Mouse (Mus musculus): Measurements from ENCODE around the gene Grm7. TPM values are rescaled to one million over a fixed set of nuclear protein-coding genes. Genes with fewer than 3 reads are reported as not detected.

Gene Grm7
- total and polyA plus RNA-seq, 2 experiments from 2014 or later, result 0.03 TPM; not detected in 1

- Histone ChIP-seq H3K9ac (replicated peaks; ENCODE audit: low read depth, low read length) (no peak overlapping the region), H3K4me2 (ENCODE audit: low read depth, low read length) (no peak overlapping the region), H3K27ac (ENCODE audit: low read depth) (no peak overlapping the region), H3K36me3 (replicated peaks; ENCODE audit: control insufficient read depth, insufficient read depth, low read length) (no peaks in the 10 kb centered on the region), H3K9me3 (replicated peaks; ENCODE audit: control insufficient read depth, low read length) (no peaks in the 10 kb centered on the region), H3K4me3 (ENCODE audit: low read depth, low read length) (no peak overlapping the region), H3K4me1 (ENCODE audit: control insufficient read depth, insufficient read depth) (no peaks in the 10 kb centered on the region), H3K27me3 (ENCODE audit: control insufficient read depth, insufficient read depth, low read length) (no peaks in the 10 kb centered on the region)
- no peak for TF ChIP-seq CTCF (IDR thresholded peaks at IDR 0.05; ENCODE audit: low read depth)
- TF ChIP-seq EP300 (IDR thresholded peaks at IDR 0.05; ENCODE audit: low read depth), result no peak
- DNase-seq (ENCODE audit: low spot score) (no peak), ATAC-seq (ENCODE audit: insufficient read depth, low read depth) (no peak)
- 83% methylated on average over 3 of the region's 3 CpGs for WGBS
Measured at GRCm38 (mm10) chr6:111057798-111058197, 412.4 kb downstream of the Grm7 start.

- Histone ChIP-seq H3K36me3 (replicated peaks; ENCODE audit: control insufficient read depth, insufficient read depth, low read length) (no peaks in the 10 kb centered on the region), H3K4me2 (ENCODE audit: low read depth, low read length) (no peak overlapping the region), H3K9me3 (replicated peaks; ENCODE audit: control insufficient read depth, low read length) (no peaks in the 10 kb centered on the region), H3K27me3 (ENCODE audit: control insufficient read depth, insufficient read depth, low read length) (no peaks in the 10 kb centered on the region), H3K9ac (replicated peaks; ENCODE audit: low read depth, low read length) (no peak overlapping the region), H3K4me1 (ENCODE audit: control insufficient read depth, insufficient read depth) (no peaks in the 10 kb centered on the region), H3K4me3 (ENCODE audit: low read depth, low read length) (no peak overlapping the region), H3K27ac (ENCODE audit: low read depth) (no peak overlapping the region)
- no peak for DNase-seq (ENCODE audit: low spot score)
- no peak for TF ChIP-seq EP300 (IDR thresholded peaks at IDR 0.05; ENCODE audit: low read depth)
- TF ChIP-seq CTCF (IDR thresholded peaks at IDR 0.05; ENCODE audit: low read depth), result no peak
- WGBS, result 61% methylated on average over 4 of the region's 4 CpGs
- ATAC-seq (ENCODE audit: insufficient read depth, low read depth), result no peak
Measured at GRCm38 (mm10) chr6:111060004-111060403, 414.6 kb downstream of the Grm7 start.

GRCm38 (mm10) chr6:111084569-111084968, 439.2 kb downstream of the Grm7 start:
- H3K4me2 ChIP-seq (ENCODE audit: low read depth, low read length), result no peak overlapping the region
- H3K27ac ChIP-seq (ENCODE audit: low read depth), result no peak overlapping the region
- TF ChIP-seq EP300 (IDR thresholded peaks at IDR 0.05; ENCODE audit: low read depth) (no peak), CTCF (IDR thresholded peaks at IDR 0.05; ENCODE audit: low read depth) (no peak)
- no peaks in the 10 kb centered on the region for H3K9me3 ChIP-seq (replicated peaks; ENCODE audit: control insufficient read depth, low read length)
- no peak overlapping the region for H3K4me3 ChIP-seq (ENCODE audit: low read depth, low read length)
- DNase-seq (ENCODE audit: low spot score) (no peak), ATAC-seq (ENCODE audit: insufficient read depth, low read depth) (no peak)
- H3K9ac ChIP-seq (replicated peaks; ENCODE audit: low read depth, low read length), result no peak overlapping the region
- no peaks in the 10 kb centered on the region for H3K27me3 ChIP-seq (ENCODE audit: control insufficient read depth, insufficient read depth, low read length)
- WGBS, result 67% methylated on average over 3 of the region's 3 CpGs
- H3K36me3 ChIP-seq (replicated peaks; ENCODE audit: control insufficient read depth, insufficient read depth, low read length), result no peaks in the 10 kb centered on the region
- H3K4me1 ChIP-seq (ENCODE audit: control insufficient read depth, insufficient read depth), result no peaks in the 10 kb centered on the region

- H3K27me3 ChIP-seq (ENCODE audit: control insufficient read depth, insufficient read depth, low read length), result no peaks in the 10 kb centered on the region
- no peak for ATAC-seq (ENCODE audit: insufficient read depth, low read depth)
- no peaks in the 10 kb centered on the region for H3K4me1 ChIP-seq (ENCODE audit: control insufficient read depth, insufficient read depth)
- no peaks in the 10 kb centered on the region for H3K9me3 ChIP-seq (replicated peaks; ENCODE audit: control insufficient read depth, low read length)
- H3K36me3 ChIP-seq (replicated peaks; ENCODE audit: control insufficient read depth, insufficient read depth, low read length), result no peaks in the 10 kb centered on the region
- no peak for TF ChIP-seq CTCF (IDR thresholded peaks at IDR 0.05; ENCODE audit: low read depth)
- no peak for TF ChIP-seq EP300 (IDR thresholded peaks at IDR 0.05; ENCODE audit: low read depth)
- DNase-seq (ENCODE audit: low spot score), result no peak
- no peak overlapping the region for H3K27ac ChIP-seq (ENCODE audit: low read depth)
- no peak overlapping the region for H3K4me3 ChIP-seq (ENCODE audit: low read depth, low read length)
- no peak overlapping the region for H3K4me2 ChIP-seq (ENCODE audit: low read depth, low read length)
- H3K9ac ChIP-seq (replicated peaks; ENCODE audit: low read depth, low read length), result no peak overlapping the region
- WGBS, result 64% methylated on average over 1 of the region's 1 CpGs
Measured at GRCm38 (mm10) chr6:111094818-111095217, 449.4 kb downstream of the Grm7 start.

GRCm38 (mm10) chr6:111105485-111105884, 460.1 kb downstream of the Grm7 start:
- Histone ChIP-seq H3K9me3 (replicated peaks; ENCODE audit: control insufficient read depth, low read length) (no peaks in the 10 kb centered on the region), H3K9ac (replicated peaks; ENCODE audit: low read depth, low read length) (no peak overlapping the region), H3K27ac (ENCODE audit: low read depth) (no peak overlapping the region), H3K27me3 (ENCODE audit: control insufficient read depth, insufficient read depth, low read length) (no peaks in the 10 kb centered on the region), H3K4me2 (ENCODE audit: low read depth, low read length) (no peak overlapping the region), H3K36me3 (replicated peaks; ENCODE audit: control insufficient read depth, insufficient read depth, low read length) (no peaks in the 10 kb centered on the region), H3K4me3 (ENCODE audit: low read depth, low read length) (no peak overlapping the region), H3K4me1 (ENCODE audit: control insufficient read depth, insufficient read depth) (no peaks in the 10 kb centered on the region)
- 64% methylated on average over 1 of the region's 1 CpGs for WGBS
- ATAC-seq (ENCODE audit: insufficient read depth, low read depth) (no peak), DNase-seq (ENCODE audit: low spot score) (no peak)
- no peak for TF ChIP-seq CTCF (IDR thresholded peaks at IDR 0.05; ENCODE audit: low read depth)
- no peak for TF ChIP-seq EP300 (IDR thresholded peaks at IDR 0.05; ENCODE audit: low read depth)

- H3K9me3 ChIP-seq (replicated peaks; ENCODE audit: control insufficient read depth, low read length), result no peaks in the 10 kb centered on the region
- H3K4me2 ChIP-seq (ENCODE audit: low read depth, low read length), result no peak overlapping the region
- TF ChIP-seq CTCF (IDR thresholded peaks at IDR 0.05; ENCODE audit: low read depth), result no peak
- TF ChIP-seq EP300 (IDR thresholded peaks at IDR 0.05; ENCODE audit: low read depth), result no peak
- H3K36me3 ChIP-seq (replicated peaks; ENCODE audit: control insufficient read depth, insufficient read depth, low read length), result no peaks in the 10 kb centered on the region
- DNase-seq (ENCODE audit: low spot score) (no peak), ATAC-seq (ENCODE audit: insufficient read depth, low read depth) (no peak)
- H3K27ac ChIP-seq (ENCODE audit: low read depth), result no peak overlapping the region
- WGBS, result 70% methylated on average over 1 of the region's 1 CpGs
- no peaks in the 10 kb centered on the region for H3K4me1 ChIP-seq (ENCODE audit: control insufficient read depth, insufficient read depth)
- H3K27me3 ChIP-seq (ENCODE audit: control insufficient read depth, insufficient read depth, low read length), result no peaks in the 10 kb centered on the region
- no peak overlapping the region for H3K9ac ChIP-seq (replicated peaks; ENCODE audit: low read depth, low read length)
- H3K4me3 ChIP-seq (ENCODE audit: low read depth, low read length), result no peak overlapping the region
Measured at GRCm38 (mm10) chr6:111161037-111161436, 515.7 kb downstream of the Grm7 start.
